Mouse (Mus musculus) hindbrain, embryonic 11.5 days (tissue): ENCODE measurements around the gene Hmga2. TPM values are rescaled to one million over a fixed set of nuclear protein-coding genes. Genes with fewer than 3 reads are reported as not detected.

ENCODE experiments used
- ATAC-seq: fragments of 200-750 bp; cut with Nextera tagmentation; 2 replicates; pipeline ENCODE4 v1.8.0; 2017; ENCODE audit warnings: mild to moderate bottlenecking, moderate TSS enrichment, moderate library complexity; ENCODE audit not compliant: low FRiP score
- DNase-seq: peaks from one replicate; pipeline ENCODE4 v3.0.0-alpha.2; 2015; ENCODE audit warnings: low spot score
- H3K27ac ChIP-seq: fragments of 300-500 bp; sonication (generic); 2 replicates; pipeline ENCODE4 v1.5.1; 2014; ENCODE audit warnings: mild to moderate bottlenecking, low read depth, low read length
- H3K27me3 ChIP-seq: fragments of 300-500 bp; sonication (generic); 2 replicates; pipeline ENCODE4 v1.6.1; 2014; ENCODE audit warnings: mild to moderate bottlenecking, low read length, moderate library complexity, mixed read lengths; ENCODE audit not compliant: control insufficient read depth, insufficient read depth
- H3K36me3 ChIP-seq: fragments of 300-500 bp; sonication (generic); 2 replicates; pipeline ENCODE4 v1.6.1; 2014; ENCODE audit warnings: mild to moderate bottlenecking, low read length, moderate library complexity, mixed read lengths; ENCODE audit not compliant: control insufficient read depth, insufficient read depth
- H3K4me1 ChIP-seq: fragments of 300-500 bp; sonication (generic); replicated peaks from 2 replicates; pipeline ENCODE4 v1.6.1; 2014; ENCODE audit warnings: low read length, mixed read lengths; ENCODE audit not compliant: control insufficient read depth, insufficient read depth
- H3K4me2 ChIP-seq: fragments of 300-500 bp; sonication (generic); replicated peaks from 2 replicates; pipeline ENCODE4 v1.6.1; 2014; ENCODE audit warnings: mild to moderate bottlenecking, low read depth, low read length
- H3K4me3 ChIP-seq: fragments of 300-500 bp; sonication (generic); 2 replicates; pipeline ENCODE4 v1.5.1; 2014; ENCODE audit warnings: low read depth, low read length
- H3K9ac ChIP-seq: fragments of 300-500 bp; sonication (generic); 2 replicates; pipeline ENCODE4 v1.6.1; 2014; ENCODE audit warnings: low read depth, low read length
- H3K9me3 ChIP-seq: fragments of 300-500 bp; sonication (generic); 2 replicates; pipeline ENCODE4 v1.6.1; 2016; ENCODE audit warnings: low read length; ENCODE audit not compliant: control insufficient read depth
- WGBS: fragments of 180-500 bp; shearing (Covaris S2); extraction: QIAGEN DNeasy Blood & Tissue Kit; methylation state at CpG from one replicate; pipeline ENCODE4 v1.1.7; 2014; 5-methylcytosine and 5-hydroxymethylcytosine counted together
- microRNA counts: library from miRNA; unstranded; fragments of <30 nt; microRNA quantifications from one replicate; lab custom pipeline; 2015
- polyA plus RNA-seq: library from polyadenylated mRNA; unstranded; fragments of >200 nt; fragmentation: Nextera tagmentation; extraction: Ambion mirVana; gene quantifications from 2 replicates; pipeline ENCODE4 v1.2.1, GENCODE M21; 2014

Gene Hmga2
- polyA plus RNA-seq, 1 experiment from 2014 or later, result 42.9 TPM

GRCm38 (mm10) chr10:120322815-120323214, 153.5 kb downstream of the Hmga2 start:
- H3K9ac ChIP-seq, result no peak overlapping the region
- no peaks in the 10 kb centered on the region for H3K4me1 ChIP-seq
- H3K27me3 ChIP-seq, result no peaks in the 10 kb centered on the region
- no peaks in the 10 kb centered on the region for H3K36me3 ChIP-seq
- DNase-seq, result no peak
- WGBS, result 92% methylated on average over 8 of the region's 8 CpGs
- H3K4me3 ChIP-seq, result no peak overlapping the region
- H3K9me3 ChIP-seq, result no peaks in the 10 kb centered on the region
- no peak overlapping the region for H3K27ac ChIP-seq
- H3K4me2 ChIP-seq, result no peak overlapping the region
- no peak for ATAC-seq

- no peak overlapping the region for H3K4me2 ChIP-seq
- no peak for DNase-seq
- no peak overlapping the region for H3K9ac ChIP-seq
- H3K27me3 ChIP-seq, result no peaks in the 10 kb centered on the region
- 91% methylated on average over 12 of the region's 12 CpGs for WGBS
- no peaks in the 10 kb centered on the region for H3K9me3 ChIP-seq
- H3K36me3 ChIP-seq, result no peaks in the 10 kb centered on the region
- no peaks in the 10 kb centered on the region for H3K4me1 ChIP-seq
- H3K27ac ChIP-seq, result no peak overlapping the region
- H3K4me3 ChIP-seq, result no peak overlapping the region
- no peak for ATAC-seq
Observed at GRCm38 (mm10) chr10:120319614-120320013, 156.7 kb downstream of the Hmga2 start.

MicroRNAs within 50 kb of the gene (microRNA counts, 519-probe panel; counts per million panel counts)
- not detected for microRNA mmu-miR-763 (lab: Ali Mortazavi, UCI)

Other genes starting within 250 kb of the Hmga2 start
- gene Llph, start 249.4 kb downstream of the Hmga2 start, polyA plus RNA-seq, result 53.7 and 56.6 TPM in 2 replicates